Mouse (Mus musculus) thymus, adult 2 months (tissue): ENCODE measurements around the gene Rab26. TPM values are rescaled to one million over a fixed set of nuclear protein-coding genes. Genes with fewer than 3 reads are reported as not detected.
A peak's percentile ranks its signal among the peaks of the same experiment; 100 is the strongest.

ENCODE experiments used
- DNase-seq: peaks from one replicate; pipeline ENCODE4 v3.0.0; 2021
- H3K27ac ChIP-seq: fragments of 200-500 bp; 2 replicates; pipeline ENCODE4 v1.5.1; 2012; ENCODE audit warnings: low read length, control low read depth; ENCODE audit not compliant: control insufficient read depth, insufficient read depth
- H3K27me3 ChIP-seq: fragments of 200-500 bp; 2 replicates; pipeline ENCODE4 v1.6.1; 2012; ENCODE audit warnings: mild to moderate bottlenecking, low read length, moderate library complexity, mixed read lengths; ENCODE audit not compliant: control insufficient read depth, insufficient read depth
- H3K36me3 ChIP-seq: fragments of 200-500 bp; 2 replicates; pipeline ENCODE4 v1.6.1; 2012; ENCODE audit warnings: mild to moderate bottlenecking, low read length, moderate library complexity; ENCODE audit not compliant: control insufficient read depth, insufficient read depth
- H3K4me1 ChIP-seq: fragments of 200-500 bp; replicated peaks from 2 replicates; pipeline ENCODE4 v1.6.1; 2012; ENCODE audit warnings: low read length; ENCODE audit not compliant: control insufficient read depth, insufficient read depth
- H3K4me3 ChIP-seq: fragments of 200-500 bp; 2 replicates; pipeline ENCODE4 v1.5.1; 2012; ENCODE audit warnings: mild to moderate bottlenecking, low read length, control low read depth, moderate library complexity; ENCODE audit not compliant: control insufficient read depth, insufficient read depth
- CTCF ChIP-seq: fragments of 200-500 bp; IDR thresholded peaks from 2 replicates; pipeline ENCODE4 v1.5.1; 2012; ENCODE audit warnings: mild to moderate bottlenecking, control low read depth, low read length, moderate library complexity, borderline replicate concordance; ENCODE audit not compliant: control insufficient read depth, poor library complexity, insufficient read depth; ENCODE audit errors: extremely low read depth
- POLR2A ChIP-seq: fragments of 200-500 bp; IDR thresholded peaks from 2 replicates; pipeline ENCODE4 v1.6.1; 2012; ENCODE audit warnings: mild to moderate bottlenecking, low read length, control low read depth, moderate library complexity; ENCODE audit not compliant: control insufficient read depth, poor library complexity, insufficient read depth; ENCODE audit errors: extremely low read depth
- WGBS: fragments of 180-500 bp; shearing (Covaris S2); methylation state at CpG from one replicate; pipeline ENCODE4 v1.1.7; 2018; 5-methylcytosine and 5-hydroxymethylcytosine counted together
- polyA plus RNA-seq: library from polyadenylated mRNA; depleted of rRNA; stranded (reverse); fragments of >200 nt; gene quantifications from 2 replicates; pipeline ENCODE4 v1.2.3, GENCODE M21; 2012

Rab26 gene
- polyA plus RNA-seq, 1 experiment = 1.6 TPM

GRCm38 (mm10) chr17:24548921-24549617 is 15.1 kb upstream of the Rab26 start:
- peak overlapping the region; percentile 56 for H3K4me3 ChIP-seq
- peak; percentile 52 for DNase-seq
- H3K36me3 ChIP-seq = no peaks in the 10 kb centered on the region
- H3K4me1 ChIP-seq = peaks cover 8% of the 10 kb centered on the region
- H3K27ac ChIP-seq = peak overlapping the region; percentile 68
- no peaks in the 10 kb centered on the region for H3K27me3 ChIP-seq
- WGBS = under 1% methylated on average over 23 of the region's 23 CpGs
- no peak for TF ChIP-seq POLR2A
- TF ChIP-seq CTCF = no peak

DNA sequence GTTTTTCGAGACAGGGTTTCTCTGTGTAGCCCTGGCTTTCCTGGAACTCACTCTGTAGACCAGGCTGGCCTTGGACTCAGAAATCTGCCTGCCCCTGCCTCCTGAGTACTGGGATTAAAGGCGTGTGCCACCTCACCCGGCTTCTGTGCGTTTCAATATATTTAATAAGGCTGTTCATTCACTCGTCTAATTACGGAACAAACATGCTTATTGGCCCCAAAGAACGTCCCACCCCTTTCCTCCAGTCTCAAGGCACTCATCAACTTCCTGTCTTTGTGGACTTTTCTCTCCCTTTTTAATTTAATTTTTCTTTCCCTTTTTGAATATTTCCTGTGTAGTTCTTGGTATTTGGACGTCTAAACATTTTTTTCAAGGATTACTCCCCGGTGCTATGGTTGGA is 14.4 kb upstream of the Rab26 start:
- H3K27me3 ChIP-seq = no peaks in the 10 kb centered on the region
- H3K36me3 ChIP-seq = no peaks in the 10 kb centered on the region
- H3K4me1 ChIP-seq = peaks cover 8% of the 10 kb centered on the region
- peak overlapping the region; percentile 68 for H3K27ac ChIP-seq
- peak overlapping the region; percentile 56 for H3K4me3 ChIP-seq
- peak; percentile 47 for DNase-seq
- WGBS = 7% methylated on average over 9 of the region's 9 CpGs
- TF ChIP-seq CTCF (no peak), POLR2A (no peak)

DNA sequence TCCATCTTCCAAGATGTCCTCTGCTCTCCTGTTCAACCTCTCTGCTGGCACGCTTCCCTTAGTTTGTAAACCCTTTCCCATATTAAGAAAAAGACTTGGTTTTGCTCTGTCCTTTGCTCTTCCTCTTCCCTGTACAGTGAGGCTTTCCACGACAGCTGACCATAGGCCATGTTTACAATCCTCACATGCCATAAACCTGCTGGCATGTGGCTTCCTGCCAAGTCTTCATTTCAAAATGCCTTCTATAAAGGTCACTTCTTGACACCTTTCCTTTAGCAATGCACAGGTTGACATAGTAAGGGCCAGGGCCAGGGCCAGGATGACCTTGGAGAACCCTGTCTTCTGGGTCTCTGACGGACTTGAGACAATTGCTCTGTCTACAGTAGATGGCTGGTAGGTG is 12.2 kb upstream of the Rab26 start:
- Histone ChIP-seq H3K4me1 (peaks cover 8% of the 10 kb centered on the region), H3K36me3 (no peaks in the 10 kb centered on the region), H3K27ac (no peak overlapping the region), H3K4me3 (no peak overlapping the region), H3K27me3 (no peaks in the 10 kb centered on the region)
- TF ChIP-seq POLR2A (no peak), CTCF (no peak)
- 97% methylated on average over 3 of the region's 3 CpGs for WGBS
- no peak for DNase-seq

GRCm38 (mm10) chr17:24545247-24545646 is 11.2 kb upstream of the Rab26 start:
- Histone ChIP-seq H3K4me3 (no peak overlapping the region), H3K27me3 (no peaks in the 10 kb centered on the region), H3K27ac (no peak overlapping the region), H3K4me1 (peaks cover 2% of the 10 kb centered on the region; the same call in 1 of the 2 replicates), H3K36me3 (no peaks in the 10 kb centered on the region)
- 89% methylated on average over 2 of the region's 2 CpGs for WGBS
- TF ChIP-seq CTCF = no peak
- no peak for TF ChIP-seq POLR2A
- no peak for DNase-seq

DNA sequence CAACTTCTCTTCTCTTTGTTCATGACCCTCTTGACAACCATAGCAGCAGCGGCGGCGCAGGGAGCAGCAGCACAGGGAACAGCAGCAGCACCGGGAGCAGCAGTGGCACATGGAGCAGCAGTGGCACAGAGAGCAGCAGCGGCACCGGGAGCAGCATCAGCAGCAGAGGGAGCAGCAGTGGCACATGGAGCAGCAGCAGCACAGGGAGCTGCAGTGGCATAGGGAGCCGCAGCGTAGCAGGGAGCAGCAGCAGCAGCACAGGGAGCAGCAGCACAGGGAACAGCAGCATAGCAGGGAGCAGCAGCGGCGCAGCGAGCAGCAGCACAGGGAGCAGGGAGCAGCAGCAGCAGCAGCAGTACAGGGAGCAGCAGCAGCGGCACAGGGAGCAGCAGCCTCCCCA is 10.6 kb upstream of the Rab26 start:
- H3K27me3 ChIP-seq = no peaks in the 10 kb centered on the region
- DNase-seq = no peak
- peaks cover 3% of the 10 kb centered on the region for H3K4me1 ChIP-seq
- 94% methylated on average over 12 of the region's 12 CpGs for WGBS
- H3K27ac ChIP-seq = no peak overlapping the region
- H3K36me3 ChIP-seq = no peaks in the 10 kb centered on the region
- TF ChIP-seq POLR2A = no peak
- no peak for TF ChIP-seq CTCF
- H3K4me3 ChIP-seq = no peak overlapping the region

GRCm38 (mm10) chr17:24540375-24540774 is 6.4 kb upstream of the Rab26 start:
- peaks cover 4% of the 10 kb centered on the region; the same call in 1 of the 2 replicates for H3K4me1 ChIP-seq
- H3K36me3 ChIP-seq = no peaks in the 10 kb centered on the region
- no peak overlapping the region for H3K27ac ChIP-seq
- 8% methylated on average over 3 of the region's 3 CpGs for WGBS
- DNase-seq = peak; percentile 57
- no peak overlapping the region for H3K4me3 ChIP-seq
- H3K27me3 ChIP-seq = no peaks in the 10 kb centered on the region
- TF ChIP-seq POLR2A (no peak), CTCF (peak; percentile 56; the same call in 1 of the 2 replicates)

DNA sequence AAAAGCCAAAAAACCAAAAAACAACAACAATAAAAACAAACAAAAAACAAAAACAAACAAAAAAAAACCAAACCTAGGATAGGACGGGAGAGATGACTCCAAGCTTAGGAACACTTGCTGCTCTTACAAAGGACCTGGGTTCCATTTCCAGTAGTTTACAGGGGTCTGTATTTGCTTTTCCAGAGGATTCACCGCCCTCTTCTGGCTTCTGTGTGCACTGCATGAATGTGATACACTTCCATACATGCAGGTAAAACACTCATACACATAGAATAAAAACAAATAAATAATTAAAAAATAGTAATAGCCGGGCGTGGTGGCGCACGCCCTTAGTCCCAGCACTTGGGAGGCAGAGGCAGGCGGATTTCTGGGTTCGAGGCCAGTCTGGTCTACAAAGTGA is 4.9 kb upstream of the Rab26 start:
- H3K4me3 ChIP-seq = no peak overlapping the region
- DNase-seq = peak; percentile 56
- no peaks in the 10 kb centered on the region for H3K36me3 ChIP-seq
- H3K4me1 ChIP-seq = peaks cover 4% of the 10 kb centered on the region; the same call in 1 of the 2 replicates
- TF ChIP-seq POLR2A (no peak), CTCF (no peak)
- no peaks in the 10 kb centered on the region for H3K27me3 ChIP-seq
- H3K27ac ChIP-seq = no peak overlapping the region
- WGBS = 76% methylated on average over 8 of the region's 8 CpGs
